Mouse (Mus musculus): ENCODE results near the gene Pnpla3. TPM values are rescaled to one million over a fixed set of nuclear protein-coding genes. Genes with fewer than 3 reads are reported as not detected.
A peak's percentile ranks its signal among the peaks of the same experiment; 100 is the strongest.

Gene Pnpla3
- polyA plus RNA-seq, 1 experiment from 2014 or later, result 5.0 TPM

- Histone ChIP-seq H3K4me1 (replicated peaks) (no peaks in the 10 kb centered on the region; the same call in 1 of the 2 replicates), H3K4me2 (no peak overlapping the region), H3K36me3 (no peaks in the 10 kb centered on the region), H3K9ac (no peak overlapping the region), H3K9me3 (no peaks in the 10 kb centered on the region), H3K27ac (no peak overlapping the region), H3K27me3 (no peaks in the 10 kb centered on the region), H3K4me3 (no peak overlapping the region)
- WGBS, result 43% methylated on average over 1 of the region's 1 CpGs
- ATAC-seq (ENCODE audit: low FRiP score), result no peak
Observed at GRCm38 (mm10) chr15:84183967-84184366, 16.3 kb downstream of the Pnpla3 start.

- Histone ChIP-seq H3K4me3 (no peak overlapping the region), H3K27ac (no peak overlapping the region), H3K36me3 (no peaks in the 10 kb centered on the region), H3K4me2 (no peak overlapping the region), H3K9ac (no peak overlapping the region), H3K4me1 (replicated peaks) (peaks cover 10% of the 10 kb centered on the region), H3K27me3 (no peaks in the 10 kb centered on the region), H3K9me3 (no peaks in the 10 kb centered on the region)
- ATAC-seq (ENCODE audit: low FRiP score), result no peak
- 49% methylated on average over 4 of the region's 4 CpGs for WGBS
Observed at GRCm38 (mm10) chr15:84186196-84186595, 18.6 kb downstream of the Pnpla3 start.

- H3K4me1 ChIP-seq (replicated peaks), result peaks cover 26% of the 10 kb centered on the region
- H3K9me3 ChIP-seq, result no peaks in the 10 kb centered on the region
- WGBS, result 58% methylated on average over 2 of the region's 2 CpGs
- H3K27me3 ChIP-seq, result no peaks in the 10 kb centered on the region
- no peak for ATAC-seq (ENCODE audit: low FRiP score)
- no peaks in the 10 kb centered on the region for H3K36me3 ChIP-seq
- H3K4me2 ChIP-seq, result no peak overlapping the region
- H3K9ac ChIP-seq, result no peak overlapping the region
- no peak overlapping the region for H3K27ac ChIP-seq
- no peak overlapping the region for H3K4me3 ChIP-seq
Observed at GRCm38 (mm10) chr15:84188887-84189530, 21.4 kb downstream of the Pnpla3 start.

- H3K27me3 ChIP-seq, result no peaks in the 10 kb centered on the region
- H3K9ac ChIP-seq, result no peak overlapping the region
- no peak overlapping the region for H3K27ac ChIP-seq
- peaks cover 26% of the 10 kb centered on the region for H3K4me1 ChIP-seq (replicated peaks)
- no peak overlapping the region for H3K4me2 ChIP-seq
- H3K4me3 ChIP-seq, result no peak overlapping the region
- no peaks in the 10 kb centered on the region for H3K9me3 ChIP-seq
- ATAC-seq (ENCODE audit: low FRiP score), result 0 out of 2 replicates have a peak, but pooled peaks have one; percentile 18
- H3K36me3 ChIP-seq, result no peaks in the 10 kb centered on the region
- 49% methylated on average over 3 of the region's 3 CpGs for WGBS
Observed at GRCm38 (mm10) chr15:84189881-84190280, 22.2 kb downstream of the Pnpla3 start.

GRCm38 (mm10) chr15:84191724-84192057, 24.1 kb downstream of the Pnpla3 start:
- no peak for ATAC-seq (ENCODE audit: low FRiP score)
- Histone ChIP-seq H3K27ac (peak overlapping the region; percentile 91), H3K27me3 (no peaks in the 10 kb centered on the region)

GRCm38 (mm10) chr15:84192058-84192791, 24.6 kb downstream of the Pnpla3 start, which contains the start of gene Samm50:
Samm50 (plus strand) TSS chr15:84192241.
- Histone ChIP-seq H3K27me3 (no peaks in the 10 kb centered on the region), H3K9me3 (no peaks in the 10 kb centered on the region), H3K9ac (peak within 1 kb of the TSS; percentile 84), H3K4me1 (replicated peaks) (peaks cover 26% of the 10 kb centered on the region), H3K4me2 (peak within 1 kb of the TSS; percentile 82), H3K36me3 (peaks cover 21% of the 10 kb centered on the region), H3K27ac (peak within 1 kb of the TSS; percentile 91), H3K4me3 (peak within 1 kb of the TSS; percentile 86)
- peak; percentile 97 for ATAC-seq (ENCODE audit: low FRiP score)
- 4% methylated on average over 48 of the region's 48 CpGs for WGBS

More at GRCm38 (mm10) chr15:84191724-84192057, 24.1 kb downstream of the Pnpla3 start:
- H3K4me1 ChIP-seq (replicated peaks), result peaks cover 26% of the 10 kb centered on the region
- no peaks in the 10 kb centered on the region for H3K9me3 ChIP-seq
- peak overlapping the region; percentile 84 for H3K9ac ChIP-seq
- 1% methylated on average over 9 of the region's 9 CpGs for WGBS
- peak overlapping the region; percentile 82 for H3K4me2 ChIP-seq
- peak overlapping the region; percentile 86 for H3K4me3 ChIP-seq
- peaks cover 16% of the 10 kb centered on the region for H3K36me3 ChIP-seq

- no peak overlapping the region for H3K4me2 ChIP-seq
- no peak for ATAC-seq (ENCODE audit: low FRiP score)
- no peak overlapping the region for H3K9ac ChIP-seq
- peaks cover 65% of the 10 kb centered on the region for H3K36me3 ChIP-seq
- H3K27me3 ChIP-seq, result no peaks in the 10 kb centered on the region
- 93% methylated on average over 8 of the region's 8 CpGs for WGBS
- peaks cover 12% of the 10 kb centered on the region for H3K4me1 ChIP-seq (replicated peaks)
- no peak overlapping the region for H3K4me3 ChIP-seq
- H3K9me3 ChIP-seq, result no peaks in the 10 kb centered on the region
- H3K27ac ChIP-seq, result no peak overlapping the region
Observed at GRCm38 (mm10) chr15:84196486-84197165, 29.0 kb downstream of the Pnpla3 start.

- H3K36me3 ChIP-seq, result peaks cover 93% of the 10 kb centered on the region
Observed at GRCm38 (mm10) chr15:84207327-84207726, 39.7 kb downstream of the Pnpla3 start.

GRCm38 (mm10) chr15:84209517-84210412, 42.1 kb downstream of the Pnpla3 start:
- peaks cover 76% of the 10 kb centered on the region for H3K36me3 ChIP-seq
- 90% methylated on average over 11 of the region's 11 CpGs for WGBS

More at GRCm38 (mm10) chr15:84207327-84207726, 39.7 kb downstream of the Pnpla3 start:
- no peak for ATAC-seq (ENCODE audit: low FRiP score)
- Histone ChIP-seq H3K9me3 (no peaks in the 10 kb centered on the region), H3K9ac (no peak overlapping the region), H3K4me1 (replicated peaks) (peaks cover 4% of the 10 kb centered on the region), H3K4me2 (no peak overlapping the region), H3K27me3 (no peaks in the 10 kb centered on the region), H3K27ac (no peak overlapping the region), H3K4me3 (no peak overlapping the region)
- 91% methylated on average over 4 of the region's 4 CpGs for WGBS

GRCm38 (mm10) chr15:84210461-84210860, 42.8 kb downstream of the Pnpla3 start:
- Histone ChIP-seq H3K27ac (no peak overlapping the region), H3K4me2 (no peak overlapping the region), H3K9ac (no peak overlapping the region), H3K4me1 (replicated peaks) (peaks cover 27% of the 10 kb centered on the region), H3K36me3 (peaks cover 72% of the 10 kb centered on the region), H3K9me3 (no peaks in the 10 kb centered on the region), H3K4me3 (no peak overlapping the region), H3K27me3 (no peaks in the 10 kb centered on the region)
- 96% methylated on average over 13 of the region's 13 CpGs for WGBS
- no peak for ATAC-seq (ENCODE audit: low FRiP score)

More at GRCm38 (mm10) chr15:84209517-84210412, 42.1 kb downstream of the Pnpla3 start:
- Histone ChIP-seq H3K4me3 (no peak overlapping the region), H3K4me1 (replicated peaks) (peaks cover 27% of the 10 kb centered on the region), H3K4me2 (no peak overlapping the region), H3K9ac (no peak overlapping the region), H3K27me3 (no peaks in the 10 kb centered on the region), H3K9me3 (no peaks in the 10 kb centered on the region), H3K27ac (no peak overlapping the region)
- no peak for ATAC-seq (ENCODE audit: low FRiP score)

- Histone ChIP-seq H3K27me3 (no peaks in the 10 kb centered on the region), H3K4me2 (no peak overlapping the region), H3K4me1 (replicated peaks) (peaks cover 30% of the 10 kb centered on the region), H3K9ac (no peak overlapping the region), H3K27ac (no peak overlapping the region), H3K9me3 (no peaks in the 10 kb centered on the region), H3K4me3 (no peak overlapping the region), H3K36me3 (peaks cover 67% of the 10 kb centered on the region)
- no peak for ATAC-seq (ENCODE audit: low FRiP score)
- WGBS, result 93% methylated on average over 13 of the region's 13 CpGs
Observed at GRCm38 (mm10) chr15:84210941-84211340, 43.3 kb downstream of the Pnpla3 start.

Data from hindbrain, embryonic 13.5 days (tissue).